Mouse (Mus musculus) hindbrain, embryonic 12.5 days (tissue): ENCODE results near the gene Rfx8. TPM values are rescaled to one million over a fixed set of nuclear protein-coding genes. Genes with fewer than 3 reads are reported as not detected.

Experiments used
- ATAC-seq: fragments of 200-750 bp; cut with Nextera tagmentation; 2 replicates; pipeline ENCODE4 v1.8.0; 2017; ENCODE audit warnings: moderate TSS enrichment; ENCODE audit not compliant: low FRiP score
- H3K27ac ChIP-seq: fragments of 300-500 bp; sonication (generic); 2 replicates; pipeline ENCODE4 v1.5.1; 2016; ENCODE audit warnings: mild to moderate bottlenecking
- H3K27me3 ChIP-seq: fragments of 300-500 bp; sonication (generic); 2 replicates; pipeline ENCODE4 v1.6.1; 2016; ENCODE audit warnings: mild to moderate bottlenecking
- H3K36me3 ChIP-seq: fragments of 300-500 bp; sonication (generic); 2 replicates; pipeline ENCODE4 v1.6.1; 2016; ENCODE audit warnings: mild to moderate bottlenecking
- H3K4me1 ChIP-seq: fragments of 300-500 bp; sonication (generic); 2 replicates; pipeline ENCODE4 v1.6.1; 2016
- H3K4me2 ChIP-seq: fragments of 300-500 bp; sonication (generic); replicated peaks from 2 replicates; pipeline ENCODE4 v1.6.1; 2016; ENCODE audit warnings: mild to moderate bottlenecking
- H3K4me3 ChIP-seq: fragments of 300-500 bp; sonication (generic); 2 replicates; pipeline ENCODE4 v1.5.1; 2016; ENCODE audit warnings: mild to moderate bottlenecking
- H3K9ac ChIP-seq: fragments of 300-500 bp; sonication (generic); 2 replicates; pipeline ENCODE4 v1.6.1; 2016; ENCODE audit warnings: mild to moderate bottlenecking, moderate library complexity
- H3K9me3 ChIP-seq: fragments of 300-500 bp; sonication (generic); replicated peaks from 2 replicates; pipeline ENCODE4 v1.6.1; 2016; ENCODE audit warnings: mild to moderate bottlenecking
- WGBS: fragments of 180-500 bp; shearing (Covaris S2); methylation state at CpG from one replicate; pipeline ENCODE4 v1.1.7; 2016; 5-methylcytosine and 5-hydroxymethylcytosine counted together
- polyA plus RNA-seq: library from polyadenylated mRNA; unstranded; fragments of >200 nt; fragmentation: Nextera tagmentation; extraction: Ambion mirVana; gene quantifications from 2 replicates; pipeline ENCODE4 v1.2.1, GENCODE M21; 2016

Rfx8 gene
- polyA plus RNA-seq, 1 experiment from 2014 or later: 0.93 TPM

DNA sequence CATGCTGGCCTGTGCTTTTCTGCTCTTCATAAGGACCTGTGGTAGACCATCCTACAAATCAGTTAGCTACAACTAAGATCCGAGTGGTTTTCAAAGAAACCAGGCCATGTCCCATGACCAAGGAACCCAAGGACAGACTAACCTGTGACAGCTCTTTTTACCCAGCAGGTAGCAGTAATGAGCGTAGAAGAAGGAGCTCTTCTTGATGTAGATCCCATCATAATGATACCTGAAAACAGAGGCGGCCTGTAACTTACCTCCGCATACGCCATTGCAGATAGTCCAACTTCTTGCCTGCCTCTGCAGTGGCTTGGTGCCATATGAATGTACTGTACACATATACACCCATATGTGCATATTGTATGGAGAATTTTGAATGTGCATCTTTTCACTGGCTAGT, 10.8 kb downstream of the Rfx8 start:
- no peaks in the 10 kb centered on the region for H3K36me3 ChIP-seq
- H3K9ac ChIP-seq: no peak overlapping the region
- no peaks in the 10 kb centered on the region for H3K27me3 ChIP-seq
- 97% methylated on average over 5 of the region's 5 CpGs for WGBS
- peaks cover 5% of the 10 kb centered on the region; the same call in 1 of the 2 replicates for H3K4me1 ChIP-seq
- H3K9me3 ChIP-seq: no peaks in the 10 kb centered on the region
- no peak overlapping the region for H3K4me3 ChIP-seq
- ATAC-seq: no peak
- no peak overlapping the region for H3K27ac ChIP-seq
- no peak overlapping the region for H3K4me2 ChIP-seq

DNA sequence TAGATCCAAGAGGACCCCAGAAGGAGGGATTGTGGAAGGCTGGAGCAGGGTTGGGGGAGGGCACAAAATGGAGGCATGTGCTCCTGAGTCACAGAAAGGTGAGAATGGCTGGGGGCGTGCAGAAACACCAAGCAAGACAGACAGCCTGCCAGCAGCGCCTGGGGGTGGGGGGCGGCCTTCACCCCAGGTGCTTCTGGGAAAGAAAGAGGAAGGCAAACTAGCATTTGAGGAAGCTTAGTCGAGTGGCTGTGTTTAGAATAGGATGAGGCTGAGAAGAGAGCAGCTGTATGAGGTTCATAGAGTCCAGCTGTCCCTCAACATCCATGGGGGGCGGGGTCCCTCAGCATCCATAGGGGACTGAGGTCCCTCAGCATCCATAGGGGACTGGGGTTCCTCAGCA, 12.0 kb downstream of the Rfx8 start:
- Histone ChIP-seq H3K4me2 (no peak overlapping the region), H3K27ac (no peak overlapping the region), H3K36me3 (no peaks in the 10 kb centered on the region), H3K9me3 (no peaks in the 10 kb centered on the region), H3K4me1 (no peaks in the 10 kb centered on the region), H3K9ac (no peak overlapping the region), H3K4me3 (no peak overlapping the region), H3K27me3 (no peaks in the 10 kb centered on the region)
- ATAC-seq: no peak
- 94% methylated on average over 5 of the region's 5 CpGs for WGBS

DNA sequence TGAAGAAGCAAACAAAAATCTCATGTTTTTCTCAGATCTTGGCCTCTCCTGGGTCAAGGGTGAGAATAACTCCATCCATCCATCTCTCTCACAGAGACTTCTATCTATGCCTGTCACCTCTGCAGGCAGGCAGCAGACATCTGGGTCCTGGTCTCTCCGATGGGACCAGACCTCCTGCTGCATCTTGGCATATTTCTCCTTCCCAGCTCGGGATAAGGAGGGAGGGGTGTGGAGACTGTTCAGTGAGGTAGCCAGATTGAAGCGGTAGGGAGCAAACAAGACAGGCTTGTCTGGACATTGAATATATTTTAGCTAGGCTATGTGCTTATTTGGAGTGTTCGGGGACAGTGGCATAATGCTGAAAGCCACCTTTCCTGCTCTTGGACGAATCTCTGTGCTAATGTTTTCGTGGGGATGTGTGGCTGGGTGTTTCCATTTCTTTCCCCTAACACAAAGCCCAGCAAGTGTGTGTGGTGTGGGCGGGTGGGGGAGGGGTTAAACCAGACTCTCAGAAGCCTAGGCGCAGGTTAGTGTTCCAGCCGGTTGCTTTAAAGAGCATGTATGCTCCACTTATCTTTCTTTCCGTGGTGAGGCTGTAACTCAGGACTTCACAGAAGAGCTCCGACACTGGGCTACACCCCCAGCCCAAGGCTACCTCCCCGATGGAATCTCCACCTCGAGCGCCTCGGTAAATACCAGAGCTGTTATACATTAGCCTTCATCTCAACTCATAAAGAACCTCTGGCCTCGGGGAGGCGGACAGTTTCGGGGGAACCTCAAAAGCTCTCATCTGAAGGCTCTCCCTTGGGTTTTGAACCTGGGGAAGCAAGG, 18.4 kb downstream of the Rfx8 start:
- H3K27ac ChIP-seq: no peak overlapping the region

DNA sequence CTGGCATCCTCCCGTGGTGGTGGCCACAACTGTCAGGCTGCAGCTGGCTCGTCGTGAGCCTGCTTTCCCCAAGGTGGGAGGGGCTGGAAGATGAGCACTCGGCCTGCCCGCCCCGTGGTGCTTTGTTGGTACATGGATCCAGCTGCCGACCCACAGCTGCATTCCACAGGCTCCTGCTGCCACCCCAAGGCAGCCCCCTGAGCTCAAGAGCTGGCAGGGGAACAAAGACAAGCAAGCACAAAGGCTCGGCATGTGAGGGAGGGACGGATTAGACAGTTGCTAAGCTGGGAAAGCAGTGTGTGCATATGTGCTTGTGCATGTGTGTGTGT, 19.6 kb downstream of the Rfx8 start:
- H3K9ac ChIP-seq: no peak overlapping the region
- no peaks in the 10 kb centered on the region for H3K27me3 ChIP-seq
- H3K36me3 ChIP-seq: no peaks in the 10 kb centered on the region
- H3K4me2 ChIP-seq: peak overlapping the region; percentile 29
- peaks cover 41% of the 10 kb centered on the region for H3K4me1 ChIP-seq
- ATAC-seq: peak; percentile 61
- H3K4me3 ChIP-seq: no peak overlapping the region
- H3K27ac ChIP-seq: peak overlapping the region; percentile 52
- 2% methylated on average over 9 of the region's 9 CpGs for WGBS
- H3K9me3 ChIP-seq: no peaks in the 10 kb centered on the region

More for the DNA sequence above, 18.4 kb downstream of the Rfx8 start:
- H3K9me3 ChIP-seq: no peaks in the 10 kb centered on the region
- no peak overlapping the region for H3K4me3 ChIP-seq
- ATAC-seq: no peak
- H3K4me2 ChIP-seq: peak overlapping the region; percentile 15; the same call in 1 of the 2 replicates
- no peaks in the 10 kb centered on the region for H3K36me3 ChIP-seq
- no peaks in the 10 kb centered on the region for H3K27me3 ChIP-seq
- peaks cover 41% of the 10 kb centered on the region for H3K4me1 ChIP-seq
- H3K9ac ChIP-seq: no peak overlapping the region
- 18% methylated on average over 18 of the region's 18 CpGs for WGBS

DNA sequence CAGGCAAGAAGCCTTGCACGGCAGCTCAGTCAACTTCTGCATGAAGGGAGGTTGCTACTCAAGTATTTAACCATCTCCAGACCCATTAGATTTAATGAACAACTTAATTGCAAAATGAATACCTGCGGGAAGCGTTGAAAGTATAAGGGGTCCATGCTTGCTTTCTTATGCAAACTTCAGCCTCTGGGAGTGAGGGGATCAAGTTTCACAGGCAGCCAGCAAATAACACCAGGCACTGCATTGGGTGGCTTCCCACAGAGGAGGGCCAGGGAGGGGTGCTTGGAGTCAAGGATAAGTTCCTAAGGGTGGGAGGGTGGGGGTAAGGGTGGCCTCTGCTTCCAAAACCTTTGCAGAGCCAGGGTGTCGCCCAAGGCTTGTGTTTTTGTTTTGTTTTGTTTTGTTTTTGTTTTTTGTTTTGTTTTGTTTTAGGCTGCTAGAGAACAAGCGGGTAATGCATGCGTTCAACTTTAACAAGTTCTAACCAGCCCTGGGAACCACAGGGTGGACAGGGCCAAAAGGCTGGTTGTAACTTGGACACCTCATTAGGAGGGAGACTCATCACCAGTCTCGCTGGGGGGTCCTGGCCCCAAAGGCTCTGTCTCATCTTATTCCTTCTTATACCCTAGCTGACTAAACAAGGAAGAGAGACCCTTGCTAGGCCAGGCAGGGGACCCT, 20.1 kb downstream of the Rfx8 start:
- ATAC-seq: peak; percentile 34; the same call in 1 of the 2 replicates
- H3K9ac ChIP-seq: no peak overlapping the region
- peaks cover 41% of the 10 kb centered on the region for H3K4me1 ChIP-seq
- H3K9me3 ChIP-seq: no peaks in the 10 kb centered on the region
- H3K27ac ChIP-seq: peak overlapping the region; percentile 52
- peak overlapping the region; percentile 29 for H3K4me2 ChIP-seq
- WGBS: 15% methylated on average over 7 of the region's 7 CpGs
- no peaks in the 10 kb centered on the region for H3K36me3 ChIP-seq
- no peaks in the 10 kb centered on the region for H3K27me3 ChIP-seq
- no peak overlapping the region for H3K4me3 ChIP-seq

DNA sequence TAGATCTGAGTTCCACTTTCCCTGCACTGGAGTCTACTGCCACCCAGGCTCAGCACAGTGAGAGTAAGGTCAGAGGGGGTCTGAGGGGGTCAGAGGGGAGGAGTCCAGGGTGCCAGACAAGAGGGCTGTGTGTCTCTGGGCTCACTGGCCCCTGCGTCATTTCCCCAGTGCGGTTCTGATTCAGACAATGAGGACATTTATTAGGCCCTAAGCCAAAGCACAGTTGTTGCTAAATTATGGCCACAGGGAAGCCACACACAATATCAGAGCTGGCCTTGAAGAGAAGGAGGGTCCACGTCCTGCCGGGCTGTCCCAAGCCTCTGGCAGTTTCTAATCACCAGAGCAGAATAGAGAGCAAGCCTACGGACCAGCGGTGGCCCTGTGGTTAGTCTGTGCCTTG, 22.3 kb downstream of the Rfx8 start:
- H3K9me3 ChIP-seq: no peaks in the 10 kb centered on the region
- WGBS: 28% methylated on average over 6 of the region's 6 CpGs
- H3K27me3 ChIP-seq: no peaks in the 10 kb centered on the region
- no peaks in the 10 kb centered on the region for H3K36me3 ChIP-seq
- no peak overlapping the region for H3K4me3 ChIP-seq
- ATAC-seq: no peak
- H3K4me2 ChIP-seq: no peak overlapping the region
- H3K27ac ChIP-seq: no peak overlapping the region
- no peak overlapping the region for H3K9ac ChIP-seq
- H3K4me1 ChIP-seq: peaks cover 41% of the 10 kb centered on the region

DNA sequence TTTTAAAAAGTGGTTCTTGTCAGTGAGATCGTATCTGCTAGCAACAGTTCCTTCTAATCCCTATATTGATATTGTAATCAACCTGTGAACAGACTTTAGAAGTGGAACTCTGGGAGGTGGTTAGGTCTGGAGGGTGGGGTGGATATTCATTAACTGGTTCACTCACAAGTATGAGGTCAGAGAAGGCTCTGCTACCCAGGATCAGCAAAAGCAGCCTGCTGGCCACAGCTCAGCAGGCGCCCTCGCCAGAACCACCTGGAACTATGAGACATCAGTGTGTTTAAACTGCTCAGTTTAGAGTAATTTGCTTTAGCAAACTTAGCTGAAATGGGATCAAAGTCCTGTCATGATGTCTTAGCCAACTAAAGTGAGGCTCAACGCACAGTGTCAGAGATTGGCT, 25.6 kb downstream of the Rfx8 start:
- Histone ChIP-seq H3K9ac (no peak overlapping the region), H3K27me3 (0 out of 2 replicates have a peak, but pooled peaks cover 8% of the 10 kb centered on the region), H3K27ac (no peak overlapping the region), H3K36me3 (no peaks in the 10 kb centered on the region), H3K4me1 (peaks cover 8% of the 10 kb centered on the region), H3K9me3 (no peaks in the 10 kb centered on the region), H3K4me2 (no peak overlapping the region), H3K4me3 (no peak overlapping the region)
- no peak for ATAC-seq
- 59% methylated on average over 4 of the region's 4 CpGs for WGBS

DNA sequence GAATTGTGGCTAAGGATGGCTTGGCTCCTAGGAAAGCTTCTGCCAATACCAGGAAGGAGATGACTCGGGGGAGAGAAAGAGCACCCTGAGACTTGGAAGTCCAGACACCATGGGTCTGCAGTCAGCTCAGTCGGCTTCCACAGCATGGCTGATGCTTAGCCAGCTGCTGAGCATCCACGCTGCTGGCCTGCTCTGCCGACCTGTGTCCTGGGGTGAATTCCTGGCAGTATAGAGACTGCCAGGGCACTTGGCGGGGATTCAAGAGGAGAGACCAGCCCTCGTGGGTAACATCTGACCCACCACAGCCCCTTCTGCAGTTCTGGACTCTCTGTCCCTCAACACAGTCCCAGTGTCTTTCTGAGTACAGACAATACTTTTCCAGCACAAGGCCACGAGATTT, 26.0 kb downstream of the Rfx8 start:
- H3K4me2 ChIP-seq: no peak overlapping the region
- no peak overlapping the region for H3K4me3 ChIP-seq
- peaks cover 7% of the 10 kb centered on the region for H3K4me1 ChIP-seq
- 55% methylated on average over 7 of the region's 7 CpGs for WGBS
- no peak overlapping the region for H3K9ac ChIP-seq
- no peak for ATAC-seq
- no peaks in the 10 kb centered on the region for H3K9me3 ChIP-seq
- no peak overlapping the region for H3K27ac ChIP-seq
- 0 out of 2 replicates have a peak, but pooled peaks cover 8% of the 10 kb centered on the region for H3K27me3 ChIP-seq
- no peaks in the 10 kb centered on the region for H3K36me3 ChIP-seq

DNA sequence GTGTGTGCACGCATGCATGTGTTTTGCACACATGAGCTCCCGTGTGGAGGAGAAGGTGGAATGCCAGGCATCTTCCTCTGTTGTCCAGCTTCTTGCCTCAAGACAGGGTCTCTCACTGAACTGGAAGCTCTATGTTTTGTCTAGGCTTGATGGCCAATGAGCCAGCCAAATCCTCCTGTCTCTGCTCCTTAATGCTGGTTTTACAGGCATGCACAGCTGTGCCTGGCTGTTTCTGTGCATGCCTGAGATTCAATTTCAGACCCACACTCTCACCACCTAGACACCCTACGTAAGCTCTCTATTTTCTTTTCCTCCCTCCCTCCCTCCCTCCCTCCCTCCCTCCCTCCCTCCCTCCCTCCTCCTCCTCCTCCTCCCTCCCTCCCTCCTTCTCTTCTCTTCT, 28.8 kb downstream of the Rfx8 start:
- Histone ChIP-seq H3K36me3 (no peaks in the 10 kb centered on the region), H3K9me3 (no peaks in the 10 kb centered on the region), H3K4me3 (no peak overlapping the region), H3K4me1 (no peaks in the 10 kb centered on the region; the same call in 1 of the 2 replicates), H3K9ac (no peak overlapping the region), H3K27me3 (0 out of 2 replicates have a peak, but pooled peaks cover 8% of the 10 kb centered on the region), H3K4me2 (no peak overlapping the region), H3K27ac (no peak overlapping the region)
- no peak for ATAC-seq
- 73% methylated on average over 3 of the region's 3 CpGs for WGBS

DNA sequence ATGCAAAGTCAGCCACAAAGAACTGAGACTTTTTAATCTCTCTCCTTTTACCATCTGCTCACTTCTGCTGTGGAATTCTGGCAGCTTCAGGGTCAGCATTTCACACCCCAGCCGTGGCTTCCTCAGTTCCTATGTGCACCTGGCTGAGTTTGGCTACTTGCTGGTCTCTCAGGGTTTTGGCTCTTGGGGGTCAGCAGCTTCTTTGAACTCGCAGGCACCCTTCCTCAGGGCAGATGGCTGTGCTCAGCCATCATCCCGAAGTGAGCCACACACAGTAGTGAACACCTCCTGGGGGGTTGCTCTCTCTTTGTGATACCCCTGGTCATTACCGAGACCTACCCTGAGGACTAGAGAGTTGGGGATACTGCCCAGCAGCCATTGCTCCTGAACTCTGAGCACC, 29.7 kb downstream of the Rfx8 start:
- Histone ChIP-seq H3K4me1 (peaks cover 3% of the 10 kb centered on the region), H3K27ac (no peak overlapping the region), H3K9me3 (no peaks in the 10 kb centered on the region), H3K4me2 (no peak overlapping the region), H3K27me3 (0 out of 2 replicates have a peak, but pooled peaks cover 8% of the 10 kb centered on the region), H3K9ac (no peak overlapping the region), H3K4me3 (no peak overlapping the region), H3K36me3 (no peaks in the 10 kb centered on the region)
- ATAC-seq: no peak
- 54% methylated on average over 4 of the region's 4 CpGs for WGBS

DNA sequence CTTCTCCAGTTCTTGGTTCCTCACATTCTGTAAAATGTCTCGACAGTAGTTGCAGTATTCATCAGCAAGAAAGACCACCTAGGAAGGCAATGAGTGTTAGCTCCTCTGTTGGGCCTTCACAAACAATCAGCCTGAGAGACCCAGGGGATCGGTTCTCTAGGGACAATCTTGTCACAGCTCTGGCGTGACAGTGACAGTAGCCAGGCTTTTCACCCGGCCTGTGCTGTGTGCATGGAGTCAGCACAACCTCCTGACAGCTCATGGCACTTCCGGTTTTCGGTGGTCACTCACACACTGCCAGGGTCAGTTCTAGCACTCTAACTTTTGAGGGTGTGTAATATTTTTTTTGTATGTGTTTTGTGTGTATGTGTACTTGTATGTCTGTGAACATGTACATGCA, 32.2 kb downstream of the Rfx8 start:
- no peak for ATAC-seq
- Histone ChIP-seq H3K9me3 (no peaks in the 10 kb centered on the region), H3K4me2 (no peak overlapping the region), H3K36me3 (no peaks in the 10 kb centered on the region), H3K27me3 (0 out of 2 replicates have a peak, but pooled peaks cover 8% of the 10 kb centered on the region), H3K9ac (no peak overlapping the region), H3K4me3 (no peak overlapping the region), H3K4me1 (peaks cover 3% of the 10 kb centered on the region), H3K27ac (no peak overlapping the region)
- WGBS: 74% methylated on average over 6 of the region's 6 CpGs

DNA sequence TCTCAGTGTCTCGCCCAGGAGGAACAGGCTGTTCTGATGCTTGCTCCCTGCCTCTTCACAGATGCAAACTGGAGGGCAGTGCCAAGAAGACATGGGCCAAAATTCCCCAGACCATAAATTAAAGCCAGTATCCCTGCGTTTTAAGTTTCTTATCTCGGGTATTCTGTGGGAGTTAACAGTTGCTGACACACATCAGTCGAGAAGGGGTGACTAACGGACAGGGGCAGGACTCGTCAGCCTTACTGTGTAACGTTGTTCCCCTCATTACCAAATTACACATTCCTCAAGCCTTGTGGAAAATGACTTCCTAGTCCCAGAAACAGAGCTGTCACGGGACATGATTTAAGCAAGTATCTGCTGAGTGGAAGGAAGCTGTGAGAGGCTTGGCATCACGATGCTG, 33.5 kb downstream of the Rfx8 start:
- no peaks in the 10 kb centered on the region for H3K36me3 ChIP-seq
- H3K4me2 ChIP-seq: no peak overlapping the region
- H3K9ac ChIP-seq: no peak overlapping the region
- H3K4me1 ChIP-seq: peaks cover 3% of the 10 kb centered on the region
- no peak overlapping the region for H3K4me3 ChIP-seq
- no peak overlapping the region for H3K27ac ChIP-seq
- no peaks in the 10 kb centered on the region for H3K9me3 ChIP-seq
- WGBS: 77% methylated on average over 9 of the region's 9 CpGs
- ATAC-seq: no peak
- 0 out of 2 replicates have a peak, but pooled peaks cover 8% of the 10 kb centered on the region for H3K27me3 ChIP-seq
